Mouse (Mus musculus) E14TG2a.4 (cell line): ENCODE results near the gene Aar2.

ENCODE experiments used
- CTCF ChIP-seq: conservative IDR thresholded peaks from 2 replicates; pipeline ENCODE4 v1.5.1; 2014; ENCODE audit warnings: low read length
- POU5F1 ChIP-seq: IDR thresholded peaks from 2 replicates; pipeline ENCODE4 v1.6.1; 2014; ENCODE audit warnings: low read length, borderline replicate concordance

- TF ChIP-seq CTCF, result no peak
- TF ChIP-seq POU5F1, result no peak
Observed at GRCm38 (mm10) chr2:156533160-156533559, 14.2 kb upstream of the Aar2 start.
